Mouse (Mus musculus) midbrain, embryonic 15.5 days (tissue): ENCODE results near the gene Myo3b. TPM values are rescaled to one million over a fixed set of nuclear protein-coding genes. Genes with fewer than 3 reads are reported as not detected.

ENCODE experiments used
- polyA plus RNA-seq: library from polyadenylated mRNA; unstranded; fragments of >200 nt; fragmentation: Nextera tagmentation; extraction: Ambion mirVana; gene quantifications from 2 replicates; pipeline ENCODE4 v1.2.1, GENCODE M21; 2015

Myo3b gene
- polyA plus RNA-seq, 1 experiment from 2014 or later, result 0.41 TPM

Other genes starting within 250 kb of the Myo3b start
- 2.8 and 2.9 TPM in 2 replicates for gene Ccdc173, start 249.6 kb upstream of the Myo3b start, polyA plus RNA-seq
- gene Phospho2, start 249.5 kb upstream of the Myo3b start, polyA plus RNA-seq, result 35.3 and 37.8 TPM in 2 replicates
- 88.0 and 94.6 TPM in 2 replicates for gene Klhl23, start 217.2 kb upstream of the Myo3b start, polyA plus RNA-seq
- 259 and 271 TPM in 2 replicates for gene Ssb, start 177.6 kb upstream of the Myo3b start, polyA plus RNA-seq
- gene Mettl5, start 153.5 kb upstream of the Myo3b start, polyA plus RNA-seq, result 24.2 and 27.1 TPM in 2 replicates
- gene Ubr3, start 141.9 kb upstream of the Myo3b start, polyA plus RNA-seq, result 19.2 and 19.8 TPM in 2 replicates